Mouse (Mus musculus) erythroblast, embryonic 14.5 days (primary cell): ENCODE measurements around the gene Map2k2. TPM values are rescaled to one million over a fixed set of nuclear protein-coding genes. Genes with fewer than 3 reads are reported as not detected.
"Not testable (repeated sequence)": the region's sequence is repeated elsewhere in the genome, so short reads cannot be mapped to it uniquely, and the experiment has no call there.

Experiments
- H3K27me3 ChIP-seq: 2 replicates; pipeline ENCODE4 v1.6.1; 2012; ENCODE audit warnings: inconsistent platforms; ENCODE audit not compliant: control insufficient read depth
- H3K36me3 ChIP-seq: 2 replicates; pipeline ENCODE4 v1.6.1; 2012; ENCODE audit warnings: mild to moderate bottlenecking, inconsistent platforms; ENCODE audit not compliant: control insufficient read depth
- H3K4me1 ChIP-seq: 2 replicates; pipeline ENCODE4 v1.6.1; 2012; ENCODE audit warnings: inconsistent platforms; ENCODE audit not compliant: control insufficient read depth
- H3K4me3 ChIP-seq: replicated peaks from 2 replicates; pipeline ENCODE3; 2012; ENCODE audit warnings: moderate library complexity, mild to moderate bottlenecking, inconsistent platforms
- H3K9me3 ChIP-seq: 2 replicates; pipeline ENCODE4 v1.6.1; 2012; ENCODE audit warnings: low read length, inconsistent platforms, mixed read lengths; ENCODE audit not compliant: control insufficient read depth
- GATA1 ChIP-seq: IDR thresholded peaks from 2 replicates; pipeline ENCODE4 v1.6.1; 2012; ENCODE audit warnings: low read length, inconsistent platforms, mixed read lengths
- TAL1 ChIP-seq: IDR thresholded peaks from 3 replicates; pipeline ENCODE4 v1.6.1; 2012; ENCODE audit warnings: low read length, inconsistent platforms, mixed read lengths
- polyA plus RNA-seq: library from polyadenylated mRNA; stranded (reverse); fragments of >175 nt; gene quantifications from 2 replicates; pipeline ENCODE4 v1.2.3, GENCODE M21; 2012

The Map2k2 gene
- polyA plus RNA-seq, 1 experiment, result 89.1 TPM

DNA sequence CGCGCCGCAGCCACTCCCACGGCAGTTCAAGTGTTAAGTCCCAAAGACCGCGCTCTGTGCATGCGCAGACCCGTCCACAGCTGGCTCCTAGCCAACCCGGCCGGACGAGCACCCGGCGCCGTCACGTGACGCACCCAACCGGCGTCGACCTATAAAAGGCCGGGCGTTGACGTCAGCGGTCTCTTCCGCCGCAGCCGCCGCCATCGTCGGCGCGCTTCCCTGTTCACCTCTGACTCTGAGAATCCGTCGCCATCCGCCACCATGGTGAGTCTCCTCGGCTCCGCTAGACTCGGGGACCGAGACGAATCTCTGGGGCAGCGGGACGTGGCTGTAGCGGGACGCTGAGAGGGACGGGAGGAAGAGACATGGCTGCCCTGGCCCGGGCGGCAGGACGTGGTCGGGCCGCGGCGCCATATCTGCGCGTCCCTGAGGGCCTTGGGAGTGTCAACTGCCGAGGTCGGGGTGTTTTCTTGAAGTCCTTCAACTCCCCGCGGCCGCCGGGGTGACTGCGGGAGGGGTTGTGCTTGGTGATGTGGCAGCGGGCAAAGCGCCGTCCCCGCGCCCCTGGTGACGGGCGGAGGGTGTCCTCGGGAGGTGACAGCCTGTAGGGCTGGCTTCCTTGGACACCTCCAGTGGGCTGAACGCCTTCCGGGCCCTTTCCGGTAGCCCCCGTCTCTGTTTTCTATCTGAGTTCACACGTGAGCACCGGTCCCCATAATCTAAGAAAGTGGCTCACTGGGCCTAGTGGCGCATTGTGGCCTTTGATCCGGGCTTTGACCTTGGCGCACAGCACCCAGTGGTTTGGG, 71.0 kb downstream of the Map2k2 start, which contains the start of gene Eef2:
Eef2 (plus strand) TSS at position 166 of the 806 bp plus-strand sequence.
- H3K36me3 ChIP-seq, result peaks cover 49% of the 10 kb centered on the region

GRCm38 (mm10) chr10:81177491-81177925, 71.8 kb downstream of the Map2k2 start:
- peak overlapping the region; percentile 84 for H3K4me3 ChIP-seq
- peaks cover 57% of the 10 kb centered on the region for H3K36me3 ChIP-seq
- H3K4me1 ChIP-seq, result peaks cover 89% of the 10 kb centered on the region
- H3K9me3 ChIP-seq, result no peaks in the 10 kb centered on the region
- TF ChIP-seq GATA1 (peak; percentile 16; the same call in 1 of the 2 replicates), TAL1 (peak; percentile 16; the same call in 1 of the 3 replicates)
- no peaks in the 10 kb centered on the region; the same call in 1 of the 2 replicates for H3K27me3 ChIP-seq

More for the DNA sequence above, 71.0 kb downstream of the Map2k2 start, which contains the start of gene Eef2:
- H3K27me3 ChIP-seq, result no peaks in the 10 kb centered on the region; the same call in 1 of the 2 replicates
- no peaks in the 10 kb centered on the region for H3K9me3 ChIP-seq
- H3K4me3 ChIP-seq, result peak within 1 kb of the TSS; percentile 84
- TF ChIP-seq TAL1 (no peak), GATA1 (no peak)
- peaks cover 83% of the 10 kb centered on the region for H3K4me1 ChIP-seq

DNA sequence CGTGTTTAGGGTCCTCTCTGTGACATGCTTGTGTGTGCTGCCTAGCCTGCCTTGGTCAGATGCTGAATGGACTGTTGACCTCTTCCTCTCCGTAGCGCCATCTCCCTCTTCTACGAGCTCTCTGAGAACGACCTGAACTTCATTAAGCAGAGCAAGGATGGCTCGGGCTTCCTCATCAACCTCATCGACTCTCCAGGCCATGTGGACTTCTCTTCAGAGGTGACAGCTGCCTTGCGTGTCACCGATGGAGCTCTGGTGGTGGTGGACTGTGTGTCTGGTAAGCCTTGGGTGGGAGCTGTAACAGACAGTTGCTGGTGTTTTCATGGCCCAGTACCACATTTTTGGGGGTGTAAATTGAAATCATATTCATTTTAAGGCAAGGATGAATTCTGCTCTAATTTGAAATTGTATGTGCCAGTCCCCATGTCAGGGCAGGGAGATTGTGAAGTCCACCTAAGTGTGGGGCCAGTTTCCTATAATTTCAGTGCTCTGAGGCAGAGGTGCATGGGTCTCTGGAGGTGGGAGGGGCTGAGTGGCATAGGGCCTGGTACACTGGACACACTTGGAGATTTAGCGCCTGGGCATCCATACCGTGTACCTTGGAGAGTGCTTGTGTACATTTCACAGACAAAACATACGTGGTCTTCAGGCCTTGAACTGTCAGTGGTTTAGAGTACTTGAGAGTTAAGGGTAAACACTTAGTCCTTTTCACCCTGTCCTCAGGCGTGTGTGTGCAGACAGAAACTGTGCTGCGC, 72.4 kb downstream of the Map2k2 start:
- peaks cover 59% of the 10 kb centered on the region for H3K36me3 ChIP-seq
- no peaks in the 10 kb centered on the region for H3K9me3 ChIP-seq
- peak overlapping the region; percentile 84 for H3K4me3 ChIP-seq
- TF ChIP-seq GATA1 (no peak), TAL1 (no peak)
- H3K27me3 ChIP-seq, result no peaks in the 10 kb centered on the region; the same call in 1 of the 2 replicates
- peaks cover 90% of the 10 kb centered on the region for H3K4me1 ChIP-seq

GRCm38 (mm10) chr10:81178927-81179326, 73.2 kb downstream of the Map2k2 start:
- Histone ChIP-seq H3K27me3 (no peaks in the 10 kb centered on the region; the same call in 1 of the 2 replicates), H3K9me3 (no peaks in the 10 kb centered on the region), H3K4me1 (peaks cover 89% of the 10 kb centered on the region), H3K4me3 (peak overlapping the region; percentile 84), H3K36me3 (peaks cover 64% of the 10 kb centered on the region)
- no peak for TF ChIP-seq TAL1
- no peak for TF ChIP-seq GATA1

- Histone ChIP-seq H3K27me3 (no peaks in the 10 kb centered on the region; the same call in 1 of the 2 replicates), H3K4me1 (peaks cover 88% of the 10 kb centered on the region), H3K9me3 (no peaks in the 10 kb centered on the region), H3K4me3 (no peak overlapping the region), H3K36me3 (peaks cover 72% of the 10 kb centered on the region)
- TF ChIP-seq TAL1, result no peak
Measured at GRCm38 (mm10) chr10:81179451-81180342, 74.0 kb downstream of the Map2k2 start.

DNA sequence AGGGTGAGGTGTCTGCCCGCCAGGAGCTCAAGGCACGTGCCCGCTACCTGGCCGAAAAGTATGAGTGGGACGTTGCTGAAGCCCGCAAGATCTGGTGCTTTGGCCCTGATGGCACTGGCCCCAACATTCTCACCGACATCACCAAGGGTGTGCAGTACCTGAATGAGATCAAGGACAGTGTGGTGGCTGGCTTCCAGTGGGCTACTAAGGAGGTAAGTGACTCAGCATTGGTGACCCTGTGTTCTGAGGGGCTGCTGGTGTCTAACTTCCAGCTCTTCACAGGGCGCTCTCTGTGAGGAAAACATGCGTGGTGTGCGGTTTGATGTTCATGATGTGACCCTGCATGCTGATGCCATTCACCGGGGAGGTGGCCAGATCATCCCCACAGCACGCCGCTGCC, 75.2 kb downstream of the Map2k2 start:
- Histone ChIP-seq H3K36me3 (peaks cover 82% of the 10 kb centered on the region), H3K9me3 (no peaks in the 10 kb centered on the region), H3K4me3 (no peak overlapping the region), H3K4me1 (peaks cover 80% of the 10 kb centered on the region), H3K27me3 (no peaks in the 10 kb centered on the region; the same call in 1 of the 2 replicates)
- TF ChIP-seq GATA1 (no peak), TAL1 (no peak)

DNA sequence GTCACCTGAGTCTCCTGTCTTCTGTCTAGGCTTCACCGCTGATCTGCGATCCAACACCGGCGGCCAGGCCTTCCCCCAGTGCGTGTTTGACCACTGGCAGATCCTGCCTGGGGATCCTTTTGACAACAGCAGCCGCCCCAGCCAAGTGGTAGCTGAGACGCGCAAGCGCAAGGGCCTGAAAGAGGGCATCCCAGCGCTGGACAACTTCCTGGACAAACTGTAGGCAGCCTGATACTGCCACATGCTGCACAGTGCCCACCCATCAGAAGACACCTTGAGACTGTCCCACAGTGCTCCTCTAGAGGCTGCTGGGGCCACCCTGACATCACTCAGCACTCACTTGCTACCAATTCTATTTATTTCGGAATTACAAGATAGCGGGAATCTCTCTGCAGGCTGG, 76.1 kb downstream of the Map2k2 start:
- H3K4me3 ChIP-seq, H3K27me3 ChIP-seq, H3K9me3 ChIP-seq: not testable (repeated sequence)
- Histone ChIP-seq H3K4me1 (peaks cover 76% of the 10 kb centered on the region), H3K36me3 (peaks cover 88% of the 10 kb centered on the region)

GRCm38 (mm10) chr10:81182336-81183333, 76.9 kb downstream of the Map2k2 start, which contains the start of gene Dapk3:
Gene Dapk3, plus strand, starts transcription at chr10:81183005.
- Histone ChIP-seq H3K4me3 (peak within 1 kb of the TSS; percentile 72), H3K36me3 (peaks cover 87% of the 10 kb centered on the region), H3K4me1 (peaks cover 73% of the 10 kb centered on the region), H3K27me3 (no peaks in the 10 kb centered on the region; the same call in 1 of the 2 replicates), H3K9me3 (no peaks in the 10 kb centered on the region)
- TF ChIP-seq TAL1 (no peak), GATA1 (no peak)

Other genes with a start within 250 kb of the Map2k2 start
- gene Tmprss9, start 234.1 kb upstream of the Map2k2 start, polyA plus RNA-seq, result 0.02 and 0.03 TPM in 2 replicates
- 29.2 and 32.1 TPM in 2 replicates for gene Timm13, start 204.9 kb upstream of the Map2k2 start, polyA plus RNA-seq
- 1.1 and 1.3 TPM in 2 replicates for gene Lmnb2, start 187.7 kb upstream of the Map2k2 start, polyA plus RNA-seq
- 0.15 and 0.16 TPM in 2 replicates for gene Gadd45b, start 175.8 kb upstream of the Map2k2 start, polyA plus RNA-seq
- not detected in 2 replicates for gene Gng7, start 91.0 kb upstream of the Map2k2 start, polyA plus RNA-seq
- 0.01 TPM in 1 of 2 replicates, not detected in the other for gene Diras1, start 80.3 kb upstream of the Map2k2 start, polyA plus RNA-seq
- 1.5 and 1.7 TPM in 2 replicates for gene Slc39a3, start 68.5 kb upstream of the Map2k2 start, polyA plus RNA-seq
- 18.3 and 18.8 TPM in 2 replicates for gene Sgta, start 45.7 kb upstream of the Map2k2 start, polyA plus RNA-seq
- gene Thop1, start 35.9 kb upstream of the Map2k2 start, polyA plus RNA-seq, result 5.2 and 5.3 TPM in 2 replicates
- 0.05 and 0.07 TPM in 2 replicates for gene Creb3l3, start 7.0 kb upstream of the Map2k2 start, polyA plus RNA-seq
- gene Zbtb7a, start 29.3 kb downstream of the Map2k2 start, polyA plus RNA-seq, result 42.0 and 45.8 TPM in 2 replicates
- gene Pias4, start 62.0 kb downstream of the Map2k2 start, polyA plus RNA-seq, result 13.4 and 16.4 TPM in 2 replicates
- gene Eef2, start 70.7 kb downstream of the Map2k2 start, polyA plus RNA-seq, result 124 and 177 TPM in 2 replicates
- 8.1 and 8.3 TPM in 2 replicates for gene Dapk3, start 77.1 kb downstream of the Map2k2 start, polyA plus RNA-seq
- not detected in 2 replicates for gene 4930442H23Rik, start 77.9 kb downstream of the Map2k2 start, polyA plus RNA-seq
- not detected in 2 replicates for gene Nmrk2, start 96.1 kb downstream of the Map2k2 start, polyA plus RNA-seq
- gene Atcay, start 124.9 kb downstream of the Map2k2 start, polyA plus RNA-seq, result not detected in 2 replicates
- not detected in 2 replicates for gene Zfr2, start 127.2 kb downstream of the Map2k2 start, polyA plus RNA-seq
- gene Matk, start 147.0 kb downstream of the Map2k2 start, polyA plus RNA-seq, result 0.07 and 0.15 TPM in 2 replicates
- gene Mrpl54, start 161.0 kb downstream of the Map2k2 start, polyA plus RNA-seq, result 43.8 and 44.0 TPM in 2 replicates
- gene Apba3, start 161.0 kb downstream of the Map2k2 start, polyA plus RNA-seq, result 4.6 and 5.7 TPM in 2 replicates
- gene Tjp3, start 185.7 kb downstream of the Map2k2 start, polyA plus RNA-seq, result 0.01 and 0.02 TPM in 2 replicates
- gene Pip5k1c, start 187.0 kb downstream of the Map2k2 start, polyA plus RNA-seq, result 4.0 and 4.5 TPM in 2 replicates
- gene Cactin, start 215.2 kb downstream of the Map2k2 start, polyA plus RNA-seq, result 13.2 and 13.3 TPM in 2 replicates
- 0.04 TPM in 1 of 2 replicates, not detected in the other for gene Tbxa2r, start 222.8 kb downstream of the Map2k2 start, polyA plus RNA-seq
- gene Gipc3, start 237.4 kb downstream of the Map2k2 start, polyA plus RNA-seq, result 0.01 TPM in 1 of 2 replicates, not detected in the other
- 52.7 and 55.8 TPM in 2 replicates for gene Hmg20b, start 244.6 kb downstream of the Map2k2 start, polyA plus RNA-seq